Mouse (Mus musculus): ENCODE measurements around the gene Cox6b2.

DNA sequence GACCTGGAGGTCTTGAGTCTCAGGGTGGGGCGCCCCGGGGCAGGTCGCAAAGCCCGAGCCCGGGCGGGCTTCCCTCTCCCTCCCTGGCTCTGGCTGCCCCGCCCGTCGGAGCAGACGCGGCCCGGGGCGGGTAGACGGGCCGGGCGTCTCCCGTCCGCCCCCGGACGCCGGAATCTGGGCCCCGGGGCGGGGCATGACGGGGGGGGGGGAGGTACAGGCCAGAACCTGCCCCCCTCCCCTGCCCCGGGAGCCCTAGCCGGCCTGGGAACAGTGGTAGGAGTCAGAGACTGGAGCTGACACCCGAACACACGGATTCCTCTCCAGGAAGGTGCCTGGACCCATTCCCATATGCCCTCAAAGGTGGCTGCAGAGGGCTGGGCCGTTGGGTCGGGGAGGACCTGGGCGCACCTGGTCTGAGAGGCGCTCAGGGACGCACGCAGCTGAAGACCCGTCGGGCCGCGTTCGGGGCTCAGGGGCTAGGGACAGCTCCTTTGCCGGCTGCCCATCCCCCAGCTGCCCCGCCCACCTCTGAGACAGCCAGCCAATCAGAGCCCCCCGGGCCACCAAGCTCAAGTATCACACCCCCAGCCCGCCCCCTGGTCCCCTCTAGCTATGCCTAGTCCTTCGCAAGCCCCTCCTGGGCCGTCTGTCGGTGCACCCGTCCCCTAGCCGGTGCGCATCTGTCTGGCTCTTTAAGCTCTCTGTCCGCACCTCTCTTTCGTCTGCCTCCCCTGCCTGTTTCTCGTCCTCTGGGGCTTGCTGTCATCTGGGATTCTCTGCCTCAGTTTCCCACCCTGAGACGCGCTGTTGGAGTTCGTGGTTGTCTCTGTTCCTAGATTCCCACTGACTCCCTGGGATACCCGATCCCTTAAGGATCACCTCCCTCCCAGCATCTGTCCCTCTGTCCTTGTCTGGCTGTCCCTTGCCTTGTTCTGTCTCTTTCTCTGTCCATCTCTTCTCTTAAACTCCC, 24.3 kb upstream of the Cox6b2 start:
- TF ChIP-seq CTCF (IDR thresholded peaks at IDR 0.05; ENCODE audit: low read depth) = no peak
- TF ChIP-seq EP300 (IDR thresholded peaks at IDR 0.05; ENCODE audit: low read depth) = no peak

Measured in liver, postnatal 0 days (tissue).